Mouse (Mus musculus): ENCODE data around the gene Nadsyn1.

- TF ChIP-seq POLR2AphosphoS5 (IDR thresholded peaks at IDR 0.05; ENCODE audit: insufficient replicate concordance, low read depth, low read length), result no peak
- TF ChIP-seq CTCF (IDR thresholded peaks at IDR 0.05; ENCODE audit: low read depth, low read length), result no peak
- TF ChIP-seq GATA1 (IDR thresholded peaks at IDR 0.05; ENCODE audit: borderline replicate concordance, low read length), result no peak
- TF ChIP-seq TAL1 (conservative IDR thresholded peaks at IDR 0.05; ENCODE audit: low read depth, low read length), result no peak
- no peak for TF ChIP-seq GATA2 (IDR thresholded peaks at IDR 0.05; ENCODE audit: borderline replicate concordance, low read depth, low read length)
These were observed at the start of gene Nadsyn1, which contains the start of gene Dhcr7 for GRCm38 (mm10) chr7:143822375-143823265.

Measured in G1E (cell line).